In the genomic region with DNA sequence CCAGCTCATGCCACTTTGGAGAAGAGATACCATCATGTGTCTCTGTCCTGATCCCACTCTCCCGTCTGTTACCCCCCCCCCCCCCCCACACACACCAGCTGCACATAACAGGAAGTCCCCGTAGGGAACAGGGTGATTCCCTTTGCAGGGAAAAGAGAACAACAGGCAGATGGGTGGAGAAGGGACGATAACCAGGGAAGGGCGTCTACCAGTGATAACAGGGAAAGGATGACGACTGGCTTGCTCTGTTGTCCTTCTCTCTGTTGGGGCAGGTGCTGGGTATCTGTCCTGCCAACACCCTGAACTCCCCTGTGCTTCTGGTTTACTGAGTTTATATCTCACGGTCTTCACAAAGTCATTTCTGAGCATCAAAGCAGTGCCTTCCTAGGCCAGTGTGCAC, we compare ENCODE assay signal across 19 mouse cellular contexts. TPM values are rescaled to one million over a fixed set of nuclear protein-coding genes. Genes with fewer than 3 reads are reported as not detected.
DNase-seq lines count a peak whose midpoint lies in the region; ATAC-seq and TF ChIP-seq lines count a peak whose summit lies in the region.
"Had no signal": no experiment of that assay in that cellular context is flagged by ENCODE, and none has a peak within 500 bp of the region (broad histone marks: within the 10 kb centered on the region; RNA-seq: fewer than 3 reads in every experiment).

No protein-coding gene starts in this region.

- no peaks in the 10 kb centered on the region for H3K79me2 ChIP-seq in heart, adult 2 months (replicated peaks; ENCODE audit: control insufficient read depth, insufficient read depth, low read length)

- H3K36me3 ChIP-seq in heart, adult 2 months (ENCODE audit: control insufficient read depth, insufficient read depth, low read length): no peaks in the 10 kb centered on the region; the same call in 1 of the 2 replicates
- H3K36me3 ChIP-seq in heart, embryonic 13.5 days: no peaks in the 10 kb centered on the region
- no peaks in the 10 kb centered on the region; the same call in 1 of the 2 replicates for H3K36me3 ChIP-seq in liver, postnatal 0 days (replicated peaks; ENCODE audit: insufficient read depth, low read length)
- H3K36me3 ChIP-seq: limb, embryonic 15.5 days had no signal

- peak in 1 of 2 experiments; percentile 38 for DNase-seq in heart, adult 2 months
- DNase-seq in heart, postnatal 25 days (ENCODE audit: low spot score): no peak
- peak; percentile 36 to 58 for DNase-seq in lung, adult 18-20 months
- no peak for DNase-seq in lung, postnatal 25 days (ENCODE audit: low spot score)
- DNase-seq in liver, postnatal 0 days: no peak
- DNase-seq in frontal cortex, postnatal 14 days (ENCODE audit: low spot score in 2 of 2): no peak
- DNase-seq in adrenal gland, postnatal 36 days: no peak
- DNase-seq: cerebellum, adult 11-12 months; kidney, adult 8-10 months; kidney, postnatal 4 days; right cerebral cortex, postnatal 25 days; thymus, adult 18-20 months had no signal

- no peak overlapping the region for H3K4me3 ChIP-seq in heart, adult 2 months
- H3K4me3 ChIP-seq in heart, embryonic 13.5 days: no peak overlapping the region
- no peak overlapping the region for H3K4me3 ChIP-seq in liver, postnatal 0 days (ENCODE audit: low read depth, low read length)
- H3K4me3 ChIP-seq: hindbrain, embryonic 13.5 days; limb, embryonic 15.5 days; myocyte had no signal

- H3K4me2 ChIP-seq in heart, embryonic 13.5 days: no peak overlapping the region
- H3K4me2 ChIP-seq in liver, postnatal 0 days (ENCODE audit: low read depth, low read length): no peak overlapping the region
- H3K4me2 ChIP-seq: hindbrain, embryonic 13.5 days; limb, embryonic 15.5 days; midbrain, embryonic 11.5 days had no signal

- no peak for TF ChIP-seq POLR2A in heart, adult 2 months (IDR thresholded peaks at IDR 0.05; ENCODE audit: insufficient read depth, low read depth, low read length)

- WGBS in heart, adult 2 months: 21% methylated on average over 6 of the region's 6 CpGs
- 25% methylated on average over 6 of the region's 6 CpGs for WGBS in heart, embryonic 13.5 days
- WGBS in liver, postnatal 0 days (ENCODE audit: insufficient replicate concordance): 36% methylated on average over 6 of the region's 6 CpGs

- H3K27me3 ChIP-seq in heart, adult 2 months (ENCODE audit: control insufficient read depth, insufficient read depth, low read length): no peaks in the 10 kb centered on the region
- no peaks in the 10 kb centered on the region for H3K27me3 ChIP-seq in heart, embryonic 13.5 days (replicated peaks)
- H3K27me3 ChIP-seq in liver, postnatal 0 days (ENCODE audit: insufficient read depth, low read length): no peaks in the 10 kb centered on the region
- H3K27me3 ChIP-seq: hindbrain, embryonic 13.5 days; limb, embryonic 15.5 days had no signal

- H3K9me3 ChIP-seq in heart, embryonic 13.5 days: no peaks in the 10 kb centered on the region
- no peaks in the 10 kb centered on the region for H3K9me3 ChIP-seq in liver, postnatal 0 days (ENCODE audit: low read length)
- H3K9me3 ChIP-seq: hindbrain, embryonic 13.5 days; limb, embryonic 15.5 days had no signal

- no peak overlapping the region for H3K9ac ChIP-seq in heart, adult 2 months (ENCODE audit: low read depth, low read length)
- H3K9ac ChIP-seq in heart, embryonic 13.5 days: no peak overlapping the region
- H3K9ac ChIP-seq in liver, postnatal 0 days (replicated peaks): no peak overlapping the region
- H3K9ac ChIP-seq: hindbrain, embryonic 13.5 days; limb, embryonic 15.5 days had no signal

- TF ChIP-seq EP300 in heart, adult 2 months (IDR thresholded peaks at IDR 0.05; ENCODE audit: insufficient read depth, low read depth, low read length): 0 out of 2 replicates have a peak, but pooled peaks have one; percentile 25
- no peak for TF ChIP-seq EP300 in liver, postnatal 0 days (IDR thresholded peaks at IDR 0.05; ENCODE audit: low read depth)

- H3K27ac ChIP-seq in heart, adult 2 months: no peak overlapping the region; the same call in 1 of the 2 replicates
- 0 out of 2 replicates have a peak overlapping the region, but pooled peaks have one; percentile 12 for H3K27ac ChIP-seq in heart, embryonic 13.5 days (replicated peaks)
- H3K27ac ChIP-seq in liver, postnatal 0 days (ENCODE audit: low read depth): no peak overlapping the region
- H3K27ac ChIP-seq: hindbrain, embryonic 13.5 days; limb, embryonic 15.5 days had no signal

- ATAC-seq in heart, embryonic 13.5 days (ENCODE audit: extremely low read depth, insufficient number of reproducible peaks, low FRiP score, low TSS enrichment): no peak
- peak; percentile 66 for ATAC-seq in liver, postnatal 0 days
- ATAC-seq: forebrain, embryonic 14.5 days had no signal

- intact Hi-C loops in heart, adult 2 months (cut with DNase I): no loop called here
- intact Hi-C loops in heart, postnatal 25 days (cut with DNase I): no loop called here

- TF ChIP-seq CTCF in heart, adult 2 months (IDR thresholded peaks at IDR 0.05): no peak
- TF ChIP-seq CTCF in liver, postnatal 0 days (IDR thresholded peaks at IDR 0.05; ENCODE audit: low read depth): no peak

- H3K4me1 ChIP-seq in heart, adult 2 months (ENCODE audit: control insufficient read depth, insufficient read depth, low read length): peaks cover 7% of the 10 kb centered on the region
- peaks cover 43% of the 10 kb centered on the region for H3K4me1 ChIP-seq in heart, embryonic 13.5 days
- peaks cover 14% of the 10 kb centered on the region; the same call in 1 of the 2 replicates for H3K4me1 ChIP-seq in liver, postnatal 0 days (ENCODE audit: insufficient read depth)

RNA-seq across cellular contexts. Expression of a gene that starts 18.0 kb away (rescaled TPM):
- total RNA-seq in heart, adult 2 months (2021): 10 to 100 TPM; 26.3 to 27.1 TPM
- 26.0 and 35.2 TPM in 2 replicates for polyA plus RNA-seq in heart, adult 2 months (2012; rRNA removed)
- 10 to 100 TPM; 24.5 to 29.5 TPM for total RNA-seq in heart, postnatal 25 days (2021)
- 7.5 and 8.2 TPM in 2 replicates for polyA plus RNA-seq in heart, embryonic 13.5 days (2015; fragmentation: Nextera tagmentation; extraction: Ambion mirVana)
- 9.7 and 10.1 TPM in 2 replicates for polyA plus RNA-seq in liver, postnatal 0 days (2015; fragmentation: Nextera tagmentation; extraction: Ambion mirVana)
- total RNA-seq in adrenal gland, postnatal 36 days (2021): 10 to 100 TPM; 15.1 to 21.7 TPM
- polyA plus RNA-seq: C2C12 had no signal

Comparison
In these comparisons a context has a peak if more than half of its experiments do, and no peak if none do; other contexts are left out.
1. DNase-seq: peak in lung, adult 18-20 months (2 of 2); none in heart, postnatal 25 days (single experiment), lung, postnatal 25 days (single experiment), liver, postnatal 0 days (single experiment), frontal cortex, postnatal 14 days (0 of 2) and adrenal gland, postnatal 36 days (0 of 2).